Mouse (Mus musculus): ENCODE results near the gene Tmem117.

Tmem117 gene

GRCm38 (mm10) chr15:94628830-94629601, at the start of gene Tmem117:
TSS of gene Tmem117 (plus strand) at chr15:94629232.
- no peak for DNase-seq (ENCODE audit: low spot score in 2 of 2)

DNA sequence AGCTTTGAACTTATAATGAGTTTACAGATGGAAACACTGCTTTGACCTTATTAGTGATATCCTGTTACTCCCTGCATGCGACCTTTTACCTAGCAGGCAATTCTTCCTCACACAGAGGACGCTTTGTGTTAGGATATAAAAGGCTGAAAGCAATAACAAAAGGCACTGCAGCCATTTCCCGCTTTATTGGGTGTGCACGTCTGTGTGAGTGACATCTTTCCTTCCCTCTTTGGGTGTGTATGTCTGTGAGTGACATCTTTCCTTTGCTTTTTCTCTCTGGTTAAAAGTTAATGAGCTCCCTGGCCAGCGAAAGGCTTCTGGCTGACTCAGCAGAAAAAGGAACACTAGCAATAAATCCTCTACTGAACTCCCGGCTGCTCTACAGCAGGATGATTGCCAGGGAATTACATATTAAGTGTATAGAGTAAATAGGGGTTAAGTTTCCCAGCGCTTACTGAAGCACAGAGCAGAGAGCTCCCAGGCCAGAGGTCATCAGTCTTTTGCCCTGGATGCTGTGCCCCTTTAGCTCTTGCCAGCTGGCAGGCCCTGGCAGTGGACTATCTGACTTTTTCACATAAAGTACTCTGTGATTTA, 46.9 kb upstream of the Tmem117 start:
- DNase-seq (ENCODE audit: low spot score in 2 of 2): no peak

- DNase-seq (ENCODE audit: low spot score in 2 of 2): no peak
Observed at GRCm38 (mm10) chr15:94583153-94583552, 45.9 kb upstream of the Tmem117 start.

- no peak for DNase-seq (ENCODE audit: low spot score in 2 of 2)
Observed at GRCm38 (mm10) chr15:94584738-94585137, 44.3 kb upstream of the Tmem117 start.

DNA sequence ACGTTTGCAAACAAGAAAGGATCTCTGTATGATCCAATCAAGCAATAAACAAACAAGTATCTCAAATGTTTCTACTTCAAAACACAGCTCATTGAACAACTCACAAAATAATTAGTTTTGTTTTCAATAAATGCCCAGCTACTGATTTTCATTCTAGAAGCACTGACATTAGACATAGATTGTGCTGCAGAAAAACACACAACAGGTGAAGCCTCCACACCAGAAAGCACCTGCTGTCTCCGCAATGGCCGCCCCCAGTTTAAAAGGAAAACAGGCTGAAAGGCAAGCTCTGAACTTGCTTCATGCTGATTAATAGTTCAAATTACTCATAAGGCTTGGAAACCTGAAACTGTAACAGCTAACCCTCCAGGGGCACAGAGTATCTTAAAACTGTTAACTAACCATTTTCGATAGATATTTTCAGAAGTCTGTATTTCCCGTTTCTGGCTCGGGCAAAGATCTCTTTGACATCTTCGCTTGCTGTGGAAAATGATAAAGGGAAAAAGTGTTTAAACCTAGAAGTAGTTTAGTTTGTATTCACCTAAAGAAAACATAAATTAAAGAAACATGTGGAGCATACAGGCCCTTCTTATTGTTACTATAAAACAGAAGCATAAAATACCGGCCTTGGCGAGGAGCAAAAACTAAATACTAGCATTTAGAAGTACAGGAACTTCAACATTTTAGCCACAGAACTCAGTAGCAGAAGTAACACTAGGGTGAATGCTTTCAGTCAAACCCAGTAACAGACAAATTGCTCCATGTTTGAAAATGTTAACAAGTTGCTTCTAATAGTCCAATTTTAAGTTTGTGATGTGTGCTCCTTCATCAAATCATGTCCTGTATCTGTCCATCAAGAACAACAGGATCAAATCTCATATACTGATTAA, 41.0 kb upstream of the Tmem117 start:
- DNase-seq (ENCODE audit: low spot score in 2 of 2): no peak

DNA sequence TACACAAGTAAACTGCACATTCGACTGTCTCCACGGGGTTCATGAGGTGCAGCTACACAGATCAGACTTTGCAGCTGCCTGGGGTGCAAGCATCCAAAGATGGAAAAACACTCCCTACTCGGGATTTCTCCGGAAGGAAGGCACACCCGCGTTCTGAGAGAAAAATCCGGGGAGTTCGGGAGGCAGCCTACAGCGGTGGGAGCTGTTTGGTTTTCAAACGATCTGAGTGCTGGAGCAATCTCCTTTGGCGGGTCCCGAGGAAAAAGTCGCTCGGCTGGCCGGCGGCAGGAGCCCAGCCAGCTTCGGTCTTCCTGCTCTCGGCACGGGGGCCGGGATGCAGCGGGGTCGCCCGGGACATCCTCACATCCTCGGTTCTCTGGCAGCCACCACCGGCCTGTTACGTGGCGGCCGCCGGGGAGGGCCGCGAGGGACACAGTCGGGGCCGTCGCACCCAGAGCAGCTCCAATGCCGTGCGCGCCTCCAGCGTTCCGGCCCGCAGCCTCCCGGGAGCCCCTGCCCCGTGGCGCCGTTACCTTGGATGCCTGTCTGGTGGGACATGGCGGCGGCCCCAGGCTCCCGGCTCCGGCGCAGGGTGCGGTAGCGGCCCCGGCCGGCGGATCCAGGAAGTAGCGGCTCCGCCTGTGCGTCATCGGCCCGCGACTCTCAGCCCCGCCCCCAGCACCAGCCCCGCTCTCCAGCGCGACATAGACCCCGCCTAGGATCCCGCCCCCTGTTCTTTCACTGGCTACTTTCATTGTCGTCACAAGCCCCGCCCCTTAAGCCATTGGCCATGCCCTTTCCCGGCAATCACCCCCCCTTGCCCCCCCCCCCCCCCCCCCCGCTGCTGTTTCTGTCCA, 39.6 kb upstream of the Tmem117 start, which contains the start of gene Twf1:
Twf1 (minus strand) TSS at position 671 of the 857 bp plus-strand sequence.
- DNase-seq (ENCODE audit: low spot score in 2 of 2): peak; percentile 97

DNA sequence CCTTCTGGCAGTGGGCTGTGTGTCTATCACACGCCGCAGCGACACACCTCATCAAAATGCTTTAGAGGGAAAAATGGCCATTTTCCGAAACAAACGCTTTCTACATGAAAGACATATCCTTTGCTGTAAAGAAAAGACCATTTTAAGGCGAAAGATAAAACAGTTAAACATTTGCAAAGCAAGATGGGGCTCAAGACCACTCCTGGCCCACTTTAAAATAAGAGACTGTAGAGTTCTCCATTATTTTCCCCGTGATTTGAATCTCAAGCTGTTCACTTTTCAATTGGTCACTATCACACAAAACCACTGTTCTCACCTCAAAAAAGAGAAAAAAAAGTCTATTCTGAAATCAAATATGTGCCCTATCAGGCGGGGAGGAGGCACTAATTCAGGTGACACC, 38.9 kb upstream of the Tmem117 start:
- DNase-seq (ENCODE audit: low spot score in 2 of 2): no peak

- no peak for DNase-seq (ENCODE audit: low spot score in 2 of 2)
Observed at GRCm38 (mm10) chr15:94591356-94591755, 37.7 kb upstream of the Tmem117 start.

DNA sequence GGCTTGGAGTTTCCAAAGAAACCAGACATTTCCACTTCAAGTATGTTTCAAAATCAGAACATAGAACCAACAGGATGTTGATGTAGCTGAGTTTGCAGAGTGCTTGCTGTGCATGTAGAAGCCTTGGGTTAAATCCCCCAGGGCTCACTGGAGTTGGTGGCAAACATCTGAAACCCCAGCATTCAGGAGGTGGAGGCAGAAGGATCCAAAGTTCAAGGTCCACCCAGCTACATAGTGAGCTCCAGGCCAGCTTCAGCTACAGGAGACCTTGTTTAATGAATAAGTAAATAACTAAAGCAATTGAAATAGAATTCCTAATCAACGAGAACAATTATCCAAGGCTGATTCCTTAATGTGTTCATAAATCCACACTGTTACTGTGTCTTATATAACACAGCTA, 35.4 kb upstream of the Tmem117 start:
- DNase-seq (ENCODE audit: low spot score in 2 of 2): no peak

- DNase-seq (ENCODE audit: low spot score in 2 of 2): no peak
Observed at GRCm38 (mm10) chr15:94600145-94600707, 28.8 kb upstream of the Tmem117 start.

DNA sequence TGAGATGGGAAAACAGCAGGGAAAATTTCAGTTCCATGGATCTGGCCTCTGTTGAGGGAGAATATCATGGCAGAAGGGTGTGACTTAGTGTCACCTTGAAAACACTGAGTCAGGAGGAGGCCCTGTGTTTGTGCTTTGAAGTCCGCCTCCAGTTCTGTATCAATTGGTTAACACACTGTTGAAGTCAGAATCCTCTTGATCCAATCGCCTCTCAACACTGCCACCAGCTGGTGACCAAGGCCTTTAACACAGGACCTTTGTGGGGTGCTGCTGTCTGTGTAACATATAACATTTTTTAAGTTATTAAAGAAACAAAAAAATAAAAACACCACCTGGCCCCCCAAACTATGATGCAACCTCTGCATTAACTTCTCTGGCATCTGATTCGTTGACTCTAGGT, 27.7 kb upstream of the Tmem117 start:
- peak; percentile 22 to 35 for DNase-seq (ENCODE audit: low spot score in 2 of 2)

DNA sequence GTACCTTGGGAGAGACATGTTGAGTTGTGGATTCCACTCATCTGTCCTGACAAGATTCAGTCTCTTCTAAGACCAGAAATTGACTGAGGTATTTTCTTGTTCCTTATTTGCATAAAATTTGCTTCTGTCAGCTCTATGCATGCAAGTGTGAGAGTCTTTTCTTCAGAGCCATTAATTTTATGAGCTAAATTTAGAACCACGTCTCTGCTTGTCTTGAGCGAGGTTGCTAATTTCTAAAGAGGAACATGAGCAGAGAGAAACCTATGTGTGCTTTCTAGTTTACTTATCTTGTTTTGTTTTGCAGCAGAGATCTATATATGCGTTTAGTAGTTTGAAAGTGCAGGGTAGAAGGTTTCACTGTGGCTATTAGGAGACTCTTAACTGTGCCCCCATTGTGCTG, 26.6 kb upstream of the Tmem117 start:
- no peak for DNase-seq (ENCODE audit: low spot score in 2 of 2)

DNA sequence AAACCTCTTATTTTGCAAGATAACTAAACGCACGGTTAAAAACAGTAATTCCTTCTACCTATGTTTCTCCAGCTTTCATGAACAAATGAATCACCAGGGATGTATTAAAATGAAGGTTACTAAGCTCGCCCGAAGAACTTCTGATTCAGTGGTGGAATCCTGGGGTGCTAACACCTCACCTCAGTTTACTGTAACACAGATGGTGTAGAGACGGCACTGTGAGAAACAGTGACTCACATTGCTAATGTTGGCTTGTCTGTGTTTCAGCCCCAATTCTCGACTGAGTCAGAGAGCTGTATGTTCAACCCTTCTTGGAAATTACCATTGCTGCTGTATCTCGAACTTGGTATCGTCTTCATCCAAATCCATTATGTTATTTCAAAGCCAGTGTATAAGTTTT, 21.3 kb upstream of the Tmem117 start:
- no peak for DNase-seq (ENCODE audit: low spot score in 2 of 2)

- no peak for DNase-seq (ENCODE audit: low spot score in 2 of 2)
Observed at GRCm38 (mm10) chr15:94616036-94616435, 13.0 kb upstream of the Tmem117 start.

DNA sequence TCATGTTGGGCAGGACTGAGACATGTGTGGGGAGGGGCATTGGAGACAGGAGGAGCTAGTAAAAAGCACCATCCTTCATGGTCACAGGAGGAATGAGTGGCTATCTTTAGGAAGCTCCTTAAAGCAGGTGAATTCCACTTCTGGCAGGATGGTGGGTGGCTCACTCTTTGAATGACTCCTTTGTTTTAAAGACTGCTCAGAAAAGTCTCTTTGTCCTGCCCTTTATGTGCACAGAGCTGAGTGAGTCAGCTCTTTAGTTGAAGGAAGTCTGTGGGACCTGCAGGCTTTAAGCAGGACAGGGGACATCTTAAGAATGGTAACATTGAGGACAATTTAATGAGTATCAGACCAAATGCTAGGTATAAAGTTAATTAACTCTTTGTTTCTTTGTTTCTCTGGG, 8.1 kb upstream of the Tmem117 start:
- no peak for DNase-seq (ENCODE audit: low spot score in 2 of 2)

DNA sequence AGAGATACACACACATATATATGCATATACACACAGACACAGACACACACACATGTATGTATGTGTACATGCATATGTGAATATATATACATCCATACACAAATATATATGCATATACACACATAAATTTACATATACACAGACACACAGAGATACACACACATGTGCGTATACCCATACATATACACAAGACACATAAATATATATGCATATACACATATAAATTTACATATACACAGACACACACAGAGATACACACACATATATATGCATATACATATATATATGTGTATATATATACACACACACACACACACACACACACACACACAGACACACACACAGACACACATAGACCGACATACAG, 586 bp upstream of the Tmem117 start:
- no peak for DNase-seq (ENCODE audit: low spot score in 2 of 2)

- DNase-seq (ENCODE audit: low spot score in 2 of 2): no peak
Observed at GRCm38 (mm10) chr15:94630553-94630952, 1.5 kb downstream of the Tmem117 start.

GRCm38 (mm10) chr15:94634524-94634923, 5.5 kb downstream of the Tmem117 start:
- no peak for DNase-seq (ENCODE audit: low spot score in 2 of 2)

GRCm38 (mm10) chr15:94638207-94638606, 9.2 kb downstream of the Tmem117 start:
- no peak for DNase-seq (ENCODE audit: low spot score in 2 of 2)

DNA sequence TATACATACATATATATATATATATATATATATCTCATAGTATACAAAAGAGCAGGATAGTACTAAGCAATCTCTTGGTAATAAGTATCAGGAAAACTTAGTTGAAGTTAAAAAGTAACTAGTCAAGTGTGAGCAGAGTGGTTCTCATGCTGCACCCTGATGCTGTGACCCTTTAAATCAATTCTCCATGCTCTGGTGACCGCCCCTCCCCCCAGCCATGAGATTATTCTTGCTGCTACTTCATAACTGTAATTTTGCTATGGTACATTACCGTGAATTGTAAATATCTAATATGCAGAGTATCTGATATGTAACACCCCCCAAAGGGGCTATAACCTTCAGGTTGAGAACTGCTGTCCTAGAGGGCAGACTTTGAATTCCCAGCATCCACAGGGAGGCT, 10.1 kb downstream of the Tmem117 start:
- no peak for DNase-seq (ENCODE audit: low spot score in 2 of 2)

DNA sequence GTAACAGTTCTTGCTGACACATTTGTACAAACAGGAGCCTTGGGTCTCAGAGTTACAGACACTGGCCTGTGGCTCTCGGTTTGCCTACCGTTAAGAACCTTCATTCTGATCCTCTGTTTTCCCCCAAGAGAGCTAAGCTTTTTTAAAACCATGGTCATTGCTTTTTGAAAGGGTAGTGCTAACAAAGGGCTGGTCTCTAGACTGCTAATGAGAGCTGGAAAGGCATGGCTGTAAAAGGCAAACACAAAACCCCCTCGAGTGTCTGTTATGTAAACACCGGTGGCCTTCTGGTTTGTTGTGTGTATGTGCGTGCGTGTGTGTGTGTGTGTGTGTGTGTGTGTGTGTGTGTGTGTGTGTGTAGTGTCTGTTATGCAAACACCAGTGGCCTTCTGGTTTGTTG, 17.0 kb downstream of the Tmem117 start:
- no peak for DNase-seq (ENCODE audit: low spot score in 2 of 2)

All from spleen, postnatal 36 days (tissue).